Mouse (Mus musculus) midbrain, embryonic 11.5 days (tissue): ENCODE results near the gene Bace1. TPM values are rescaled to one million over a fixed set of nuclear protein-coding genes. Genes with fewer than 3 reads are reported as not detected.
A peak's percentile ranks its signal among the peaks of the same experiment; 100 is the strongest.
"Not testable (repeated sequence)": the region's sequence is repeated elsewhere in the genome, so short reads cannot be mapped to it uniquely, and the experiment has no call there.

ENCODE experiments used
- ATAC-seq: fragments of 200-750 bp; cut with Nextera tagmentation; 2 replicates; pipeline ENCODE4 v1.8.0; 2017; ENCODE audit warnings: moderate TSS enrichment, moderate library complexity; ENCODE audit not compliant: low FRiP score
- DNase-seq: peaks from one replicate; pipeline ENCODE4 v3.0.0; 2015; ENCODE audit warnings: low spot score; ENCODE audit errors: missing footprints
- H3K27ac ChIP-seq: fragments of 300-500 bp; sonication (generic); 2 replicates; pipeline ENCODE4 v1.5.1; 2014; ENCODE audit warnings: low read depth, low read length
- H3K27me3 ChIP-seq: fragments of 300-500 bp; sonication (generic); 2 replicates; pipeline ENCODE4 v1.6.1; 2014; ENCODE audit warnings: mild to moderate bottlenecking, low read length, moderate library complexity, mixed read lengths; ENCODE audit not compliant: control insufficient read depth, insufficient read depth
- H3K36me3 ChIP-seq: fragments of 300-500 bp; sonication (generic); 2 replicates; pipeline ENCODE4 v1.6.1; 2014; ENCODE audit warnings: mild to moderate bottlenecking, low read length, moderate library complexity, mixed read lengths; ENCODE audit not compliant: control insufficient read depth, insufficient read depth
- H3K4me1 ChIP-seq: fragments of 300-500 bp; sonication (generic); 2 replicates; pipeline ENCODE4 v1.6.1; 2014; ENCODE audit warnings: low read length; ENCODE audit not compliant: control insufficient read depth, insufficient read depth
- H3K4me2 ChIP-seq: fragments of 300-500 bp; sonication (generic); 2 replicates; pipeline ENCODE4 v1.6.1; 2014; ENCODE audit warnings: mild to moderate bottlenecking, moderate library complexity
- H3K4me3 ChIP-seq: fragments of 300-500 bp; sonication (generic); 2 replicates; pipeline ENCODE4 v1.5.1; 2014; ENCODE audit warnings: low read depth, low read length
- H3K9ac ChIP-seq: fragments of 300-500 bp; sonication (generic); 2 replicates; pipeline ENCODE4 v1.6.1; 2014; ENCODE audit warnings: low read length
- H3K9me3 ChIP-seq: fragments of 300-500 bp; sonication (generic); 2 replicates; pipeline ENCODE4 v1.6.1; 2016; ENCODE audit warnings: low read length; ENCODE audit not compliant: control insufficient read depth
- WGBS: fragments of 180-500 bp; shearing (Covaris S2); extraction: QIAGEN DNeasy Blood & Tissue Kit; methylation state at CpG from one replicate; pipeline ENCODE4 v1.1.7; 2014; 5-methylcytosine and 5-hydroxymethylcytosine counted together
- polyA plus RNA-seq: library from polyadenylated mRNA; unstranded; fragments of >200 nt; fragmentation: Nextera tagmentation; extraction: Ambion mirVana; gene quantifications from 2 replicates; pipeline ENCODE4 v1.2.1, GENCODE M21; 2014

Gene Bace1
- polyA plus RNA-seq, 1 experiment from 2014 or later = 27.1 TPM

DNA sequence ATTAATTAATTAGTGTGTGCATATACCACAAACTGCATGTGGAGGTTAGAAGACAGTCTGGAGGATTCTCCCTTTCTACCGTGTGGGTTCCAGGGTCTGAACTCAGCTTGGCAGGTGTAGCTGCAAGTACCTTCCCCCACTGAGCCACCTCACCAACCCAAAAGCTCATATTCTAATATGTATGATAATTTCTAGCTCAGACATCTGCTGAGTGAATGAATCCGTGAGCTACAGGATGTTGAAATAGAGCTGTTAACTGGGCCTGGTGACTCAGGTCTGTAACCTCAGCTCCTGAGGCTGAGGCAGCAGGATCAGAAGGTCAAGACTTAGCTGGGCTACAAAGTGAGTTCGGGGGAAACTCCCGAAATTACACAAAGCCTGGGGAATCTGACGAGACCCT lies 4.6 kb downstream of the Bace1 start:
- no peak overlapping the region for H3K4me3 ChIP-seq

DNA sequence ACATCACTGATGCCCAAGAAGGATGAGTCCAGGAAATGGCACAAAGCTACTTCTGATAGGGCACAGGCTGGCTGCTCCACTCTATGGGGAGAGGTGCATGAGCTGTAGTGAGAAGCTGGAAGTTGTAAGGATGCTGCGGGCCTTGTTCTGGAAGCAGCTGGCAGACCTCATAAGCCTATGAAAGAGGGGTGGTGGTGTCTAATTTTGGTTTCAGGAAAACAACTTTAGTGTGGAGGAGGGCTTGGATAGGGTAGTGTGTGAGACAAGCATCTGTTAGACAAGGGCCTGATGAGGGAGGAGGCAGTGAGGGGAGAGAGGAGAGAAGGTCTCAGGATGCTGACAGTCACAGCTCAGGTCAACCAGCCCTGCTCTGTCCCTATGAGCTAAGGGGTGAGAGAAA lies 5.4 kb downstream of the Bace1 start:
- Histone ChIP-seq H3K4me3 (no peak overlapping the region), H3K27ac (no peak overlapping the region), H3K36me3 (no peaks in the 10 kb centered on the region), H3K27me3 (no peaks in the 10 kb centered on the region), H3K9me3 (no peaks in the 10 kb centered on the region), H3K9ac (no peak overlapping the region), H3K4me2 (no peak overlapping the region), H3K4me1 (peaks cover 24% of the 10 kb centered on the region)
- WGBS = 91% methylated on average over 1 of the region's 1 CpGs
- DNase-seq = no peak
- no peak for ATAC-seq

More for the DNA sequence above, 4.6 kb downstream of the Bace1 start:
- peaks cover 24% of the 10 kb centered on the region for H3K4me1 ChIP-seq
- DNase-seq (peak; percentile 56), ATAC-seq (no peak)
- no peaks in the 10 kb centered on the region for H3K36me3 ChIP-seq
- H3K9me3 ChIP-seq = no peaks in the 10 kb centered on the region
- 81% methylated on average over 5 of the region's 5 CpGs for whole genome bisulfite sequencing
- no peak overlapping the region for H3K27ac ChIP-seq
- no peaks in the 10 kb centered on the region for H3K27me3 ChIP-seq
- no peak overlapping the region for H3K9ac ChIP-seq
- H3K4me2 ChIP-seq = no peak overlapping the region

DNA sequence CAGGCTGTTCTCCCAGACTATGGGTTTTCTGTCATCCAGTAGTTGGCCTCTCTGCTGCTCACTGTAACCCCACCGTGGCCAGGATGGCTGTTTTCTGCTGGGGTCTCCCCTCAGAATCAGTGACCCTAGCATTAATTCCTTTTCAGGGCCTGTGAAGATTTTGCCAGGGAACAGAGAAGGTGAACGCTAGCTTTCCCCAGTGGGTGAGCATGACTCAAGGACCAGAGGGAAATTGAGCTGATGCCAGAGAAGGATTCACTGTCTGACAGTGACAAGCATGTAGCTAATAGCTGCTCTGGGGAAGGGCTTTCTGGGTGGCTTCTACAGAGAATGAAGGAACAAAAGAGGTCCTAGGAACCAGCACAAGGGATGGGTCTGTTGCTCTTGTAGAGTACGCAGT lies 7.2 kb downstream of the Bace1 start:
- Histone ChIP-seq H3K4me2 (no peak overlapping the region), H3K9ac (no peak overlapping the region), H3K9me3 (no peaks in the 10 kb centered on the region), H3K4me3 (no peak overlapping the region), H3K27me3 (no peaks in the 10 kb centered on the region), H3K27ac (no peak overlapping the region), H3K36me3 (no peaks in the 10 kb centered on the region), H3K4me1 (peaks cover 6% of the 10 kb centered on the region)
- no peak for ATAC-seq
- WGBS = 78% methylated on average over 3 of the region's 3 CpGs
- no peak for DNase-seq

DNA sequence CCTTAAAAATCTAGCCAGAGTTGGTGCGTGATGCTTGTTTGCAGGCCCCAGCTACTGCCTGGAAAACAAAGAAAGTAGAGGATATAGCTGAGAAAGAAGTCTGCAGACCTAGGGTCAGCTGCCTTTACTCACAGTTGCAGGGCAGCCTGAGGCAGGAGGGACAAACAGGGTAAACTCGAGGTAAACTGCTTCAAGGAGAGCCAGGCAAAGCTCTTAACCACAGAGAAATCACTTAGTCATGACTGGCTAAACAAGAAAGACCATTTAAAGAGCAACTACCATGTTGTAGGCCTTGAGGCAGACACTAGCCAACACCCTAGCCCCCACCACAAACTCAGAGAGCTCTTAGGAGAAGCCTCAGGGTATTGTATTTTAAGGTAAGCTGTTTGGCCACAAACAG lies 7.8 kb downstream of the Bace1 start:
- not testable (repeated sequence) for H3K9ac ChIP-seq, H3K36me3 ChIP-seq, H3K9me3 ChIP-seq, H3K4me2 ChIP-seq, ATAC-seq, H3K4me1 ChIP-seq, H3K27me3 ChIP-seq, H3K27ac ChIP-seq, H3K4me3 ChIP-seq
- WGBS = 73% methylated on average over 2 of the region's 2 CpGs
- DNase-seq = peak; percentile 21

DNA sequence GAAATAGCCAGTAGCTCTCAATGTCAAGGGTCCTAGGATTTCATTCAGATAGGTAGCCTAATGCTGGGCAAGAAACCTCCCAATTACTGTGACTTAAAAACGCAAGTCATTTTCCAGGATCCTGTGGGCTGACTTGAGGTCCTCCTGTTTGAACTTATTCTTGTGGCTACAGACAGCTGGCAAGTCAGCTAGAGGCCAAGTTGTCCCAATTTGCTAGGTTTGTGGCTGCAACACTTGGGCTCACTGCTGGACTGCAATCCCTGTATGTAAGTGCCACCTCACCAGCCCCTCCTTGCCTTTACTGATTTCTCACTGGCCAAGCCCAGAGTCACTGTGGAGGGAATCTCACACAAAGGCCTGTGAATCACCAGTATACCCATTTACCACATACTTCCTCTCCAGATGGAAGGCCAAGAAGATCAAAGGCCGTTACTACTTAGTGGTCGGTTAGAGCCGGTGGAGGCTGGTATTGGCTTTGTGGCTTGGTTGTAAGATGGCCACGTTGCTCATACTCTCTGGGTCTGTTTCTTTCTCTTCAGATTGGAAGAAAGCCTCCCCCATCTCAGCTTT lies 8.6 kb downstream of the Bace1 start:
- H3K9ac ChIP-seq = no peak overlapping the region
- no peak overlapping the region for H3K4me2 ChIP-seq
- no peaks in the 10 kb centered on the region for H3K4me1 ChIP-seq
- H3K9me3 ChIP-seq = no peaks in the 10 kb centered on the region
- H3K36me3 ChIP-seq = no peaks in the 10 kb centered on the region
- ATAC-seq (no peak), DNase-seq (peak; percentile 8)
- no peak overlapping the region for H3K27ac ChIP-seq
- no peak overlapping the region for H3K4me3 ChIP-seq
- no peaks in the 10 kb centered on the region for H3K27me3 ChIP-seq
- 88% methylated on average over 5 of the region's 5 CpGs for WGBS

DNA sequence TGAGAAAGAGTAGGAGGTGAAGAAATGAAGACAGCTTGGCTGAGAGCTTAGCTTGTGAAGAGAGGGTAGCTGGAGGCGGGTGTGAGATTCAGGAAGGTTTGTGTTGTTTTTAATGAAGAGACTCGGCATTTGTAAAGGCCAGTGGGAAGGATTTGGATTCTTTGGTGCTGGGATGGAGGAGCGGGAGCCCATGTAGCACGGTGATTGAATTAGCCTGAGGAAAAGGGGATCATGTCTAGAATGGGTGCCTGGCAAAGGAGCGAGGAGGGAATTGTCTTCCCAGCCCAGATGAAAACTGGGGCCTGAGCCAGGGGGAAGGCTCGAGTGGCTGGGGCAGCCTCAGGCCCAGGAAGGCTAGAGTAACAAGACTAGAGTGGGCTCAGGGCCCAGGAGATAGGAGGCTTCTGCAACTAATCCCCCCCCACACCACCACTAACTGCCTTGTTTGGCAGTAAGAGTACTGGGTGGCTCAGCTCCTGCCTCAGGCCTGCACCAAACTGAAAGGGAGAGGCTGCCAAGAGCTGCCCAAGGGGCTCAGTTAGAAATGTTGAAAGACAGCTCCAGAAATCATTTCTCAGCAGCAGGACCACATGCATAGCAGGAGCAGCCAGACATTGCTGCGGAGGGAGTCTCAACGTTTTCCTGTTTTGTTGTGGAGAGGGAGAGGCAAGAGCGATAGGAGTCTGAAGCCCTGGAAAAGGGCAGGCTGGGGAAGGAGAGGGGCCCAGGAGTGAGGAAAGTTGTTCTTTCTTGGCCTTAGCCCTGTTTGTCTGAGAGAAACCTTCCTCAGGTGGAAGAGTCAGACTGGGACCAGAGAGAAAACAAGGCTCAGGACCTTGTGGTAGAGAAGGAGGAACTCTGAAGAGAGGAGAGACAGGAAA lies 11.4 kb downstream of the Bace1 start:
- Histone ChIP-seq H3K36me3 (0 out of 2 replicates have a peak, but pooled peaks cover 2% of the 10 kb centered on the region), H3K4me1 (no peaks in the 10 kb centered on the region), H3K27me3 (no peaks in the 10 kb centered on the region), H3K9me3 (no peaks in the 10 kb centered on the region), H3K9ac (no peak overlapping the region), H3K4me2 (no peak overlapping the region), H3K27ac (no peak overlapping the region), H3K4me3 (no peak overlapping the region)
- peak; percentile 23 for DNase-seq
- WGBS = 76% methylated on average over 9 of the region's 9 CpGs
- ATAC-seq = no peak

DNA sequence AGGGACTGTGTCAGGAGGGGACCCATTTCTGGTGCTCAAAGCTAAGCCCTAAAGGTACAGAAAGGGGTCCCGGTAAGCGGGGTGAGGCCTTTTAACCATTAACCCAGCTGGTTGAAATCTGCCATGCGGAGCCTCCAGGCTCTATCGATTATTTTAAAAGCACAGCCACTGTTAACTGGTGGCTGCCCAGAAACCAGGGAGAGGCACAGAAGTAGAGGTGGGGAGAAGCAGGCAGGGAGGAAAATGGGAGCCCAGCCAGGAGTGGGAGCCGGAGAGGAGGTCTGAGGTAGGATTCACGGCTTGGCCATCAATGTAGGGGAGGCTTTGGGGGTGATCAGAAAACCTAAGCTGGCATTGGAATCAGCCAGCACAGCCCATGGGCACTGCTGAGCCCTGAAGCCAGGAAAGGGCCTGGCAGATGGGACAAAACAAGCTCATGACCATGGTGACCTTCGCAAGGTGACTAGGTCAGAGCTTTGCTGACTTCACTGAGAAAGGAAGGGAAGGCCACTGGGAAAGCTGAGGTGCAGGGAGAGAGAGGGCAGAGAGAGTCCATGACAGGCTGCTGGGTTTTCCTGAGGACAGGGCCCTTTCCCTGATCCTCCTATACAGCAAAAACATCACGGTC lies 12.3 kb downstream of the Bace1 start:
- WGBS = 91% methylated on average over 8 of the region's 8 CpGs
- H3K4me3 ChIP-seq = no peak overlapping the region
- H3K36me3 ChIP-seq = 0 out of 2 replicates have a peak, but pooled peaks cover 2% of the 10 kb centered on the region
- ATAC-seq (no peak), DNase-seq (peak; percentile 72)
- H3K9me3 ChIP-seq = no peaks in the 10 kb centered on the region
- no peak overlapping the region for H3K4me2 ChIP-seq
- H3K27me3 ChIP-seq = no peaks in the 10 kb centered on the region
- H3K27ac ChIP-seq = no peak overlapping the region
- no peaks in the 10 kb centered on the region for H3K4me1 ChIP-seq
- no peak overlapping the region for H3K9ac ChIP-seq

DNA sequence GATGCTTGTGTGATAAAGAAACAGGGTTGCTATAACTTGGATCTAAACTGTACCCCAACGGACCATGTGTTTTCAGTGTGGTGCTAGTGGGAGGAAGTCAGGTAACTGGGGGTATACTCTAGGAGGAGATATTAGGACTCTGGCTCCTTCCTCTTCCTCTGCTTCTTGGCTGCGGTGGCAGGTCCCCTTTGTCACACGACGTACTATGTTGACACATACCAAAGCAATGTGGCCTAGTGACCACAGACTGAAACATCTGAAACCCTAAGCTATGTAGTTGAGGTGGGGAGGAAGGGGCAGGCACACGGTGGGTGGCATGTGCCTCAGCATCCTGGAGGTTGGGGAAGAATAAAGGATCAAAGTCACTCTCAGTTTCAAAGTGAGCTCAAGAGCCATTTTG lies 12.9 kb downstream of the Bace1 start:
- Histone ChIP-seq H3K9ac (no peak overlapping the region), H3K4me3 (no peak overlapping the region), H3K27ac (no peak overlapping the region), H3K27me3 (no peaks in the 10 kb centered on the region), H3K9me3 (no peaks in the 10 kb centered on the region), H3K4me1 (no peaks in the 10 kb centered on the region), H3K36me3 (0 out of 2 replicates have a peak, but pooled peaks cover 2% of the 10 kb centered on the region), H3K4me2 (no peak overlapping the region)
- peak; percentile 73 for DNase-seq
- 74% methylated on average over 5 of the region's 5 CpGs for WGBS
- no peak for ATAC-seq

DNA sequence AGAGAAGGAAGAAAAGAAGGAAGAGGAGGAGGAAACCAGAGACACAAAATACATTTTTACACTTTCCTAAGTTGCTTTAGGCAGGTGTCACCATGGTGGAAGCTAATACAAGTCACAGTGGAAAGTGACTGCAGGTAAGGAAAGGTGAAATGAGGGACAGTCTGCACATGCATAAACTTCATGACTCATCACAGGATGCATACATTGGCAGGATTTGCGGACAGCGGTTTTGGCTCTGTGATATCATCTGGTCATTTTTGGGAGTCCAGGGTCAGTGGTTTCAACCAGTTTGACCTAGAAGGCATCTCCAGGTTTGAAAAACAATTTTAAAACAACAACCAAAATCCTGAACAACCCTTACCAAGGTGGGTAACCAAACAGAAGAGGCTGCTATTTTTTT lies 13.4 kb downstream of the Bace1 start:
- Histone ChIP-seq H3K9me3 (no peaks in the 10 kb centered on the region), H3K4me3 (no peak overlapping the region), H3K36me3 (0 out of 2 replicates have a peak, but pooled peaks cover 2% of the 10 kb centered on the region), H3K4me2 (no peak overlapping the region), H3K27ac (no peak overlapping the region), H3K27me3 (no peaks in the 10 kb centered on the region), H3K4me1 (no peaks in the 10 kb centered on the region), H3K9ac (no peak overlapping the region)
- WGBS = 97% methylated on average over 2 of the region's 2 CpGs
- DNase-seq (peak; percentile 65), ATAC-seq (no peak)
